Mouse (Mus musculus) neural tube, embryonic 10.5 days (tissue): ENCODE data around the gene St3gal5.
A peak's percentile ranks its signal among the peaks of the same experiment; 100 is the strongest.

Experiments
- DNase-seq: peaks from one replicate; pipeline ENCODE4 v3.0.0-alpha.2; 2017; ENCODE audit warnings: low spot score; ENCODE audit errors: extremely low spot score

Gene St3gal5

GRCm38 (mm10) chr6:72162155-72162890, 64.9 kb downstream of the St3gal5 start:
- DNase-seq = peak; percentile 53

GRCm38 (mm10) chr6:72164321-72165275, 67.2 kb downstream of the St3gal5 start:
- peak; percentile 93 for DNase-seq

GRCm38 (mm10) chr6:72165907-72166306, 68.5 kb downstream of the St3gal5 start:
- no peak for DNase-seq

GRCm38 (mm10) chr6:72171391-72171790, 74.0 kb downstream of the St3gal5 start:
- no peak for DNase-seq

- DNase-seq = no peak
These were observed 76.0 kb downstream of the St3gal5 start for GRCm38 (mm10) chr6:72173350-72173749.

- DNase-seq = no peak
These were observed 78.0 kb downstream of the St3gal5 start for GRCm38 (mm10) chr6:72175419-72175818.

GRCm38 (mm10) chr6:72176004-72176403, 78.6 kb downstream of the St3gal5 start:
- DNase-seq = no peak

GRCm38 (mm10) chr6:72177417-72177816, 80.0 kb downstream of the St3gal5 start:
- DNase-seq = no peak

- DNase-seq = no peak
These were observed 81.6 kb downstream of the St3gal5 start for GRCm38 (mm10) chr6:72179006-72179405.

GRCm38 (mm10) chr6:72179562-72180502, 82.4 kb downstream of the St3gal5 start:
- no peak for DNase-seq

- DNase-seq = no peak
These were observed 87.2 kb downstream of the St3gal5 start for GRCm38 (mm10) chr6:72184576-72184975.

GRCm38 (mm10) chr6:72185893-72186490, 88.6 kb downstream of the St3gal5 start:
- peak; percentile 89 for DNase-seq

GRCm38 (mm10) chr6:72186809-72187208, 89.4 kb downstream of the St3gal5 start:
- no peak for DNase-seq

GRCm38 (mm10) chr6:72189061-72189863, 91.9 kb downstream of the St3gal5 start:
- peak; percentile 62 for DNase-seq

GRCm38 (mm10) chr6:72190120-72190519, 92.7 kb downstream of the St3gal5 start:
- DNase-seq = no peak

GRCm38 (mm10) chr6:72190577-72190976, 93.2 kb downstream of the St3gal5 start:
- DNase-seq = no peak

- DNase-seq = no peak
These were observed 99.3 kb downstream of the St3gal5 start for GRCm38 (mm10) chr6:72196660-72197059.

GRCm38 (mm10) chr6:72197515-72197914, 100.1 kb downstream of the St3gal5 start:
- DNase-seq = no peak

- DNase-seq = peak; percentile 48
These were observed 103.3 kb downstream of the St3gal5 start for GRCm38 (mm10) chr6:72200595-72201256.
